Mouse (Mus musculus) stomach, postnatal 0 days (tissue): ENCODE results near the gene Hist1h3e. TPM values are rescaled to one million over a fixed set of nuclear protein-coding genes. Genes with fewer than 3 reads are reported as not detected.
"Not testable (repeated sequence)": the region's sequence is repeated elsewhere in the genome, so short reads cannot be mapped to it uniquely, and the experiment has no call there.

Source experiments
- ATAC-seq: fragments of 200-750 bp; cut with Nextera tagmentation; 2 replicates; pipeline ENCODE4 v1.8.0; 2017; ENCODE audit not compliant: low FRiP score, low TSS enrichment
- DNase-seq: peaks from one replicate; pipeline ENCODE4 v3.0.0-alpha.2; 2016; ENCODE audit warnings: low spot score
- H3K27ac ChIP-seq: fragments of 300-500 bp; sonication (generic); replicated peaks from 2 replicates; pipeline ENCODE4 v1.5.1; 2014; ENCODE audit warnings: mild to moderate bottlenecking, control low read depth
- H3K27me3 ChIP-seq: fragments of 300-500 bp; sonication (generic); 2 replicates; pipeline ENCODE4 v1.6.1; 2014; ENCODE audit warnings: low read length; ENCODE audit not compliant: control insufficient read depth, insufficient read depth
- H3K36me3 ChIP-seq: fragments of 300-500 bp; sonication (generic); 2 replicates; pipeline ENCODE4 v1.6.1; 2014; ENCODE audit warnings: low read length, mixed read lengths; ENCODE audit not compliant: control insufficient read depth, insufficient read depth
- H3K4me1 ChIP-seq: fragments of 300-500 bp; sonication (generic); replicated peaks from 2 replicates; pipeline ENCODE4 v1.6.1; 2014; ENCODE audit warnings: antibody characterized with exemption; ENCODE audit not compliant: control insufficient read depth, insufficient read depth
- H3K4me2 ChIP-seq: fragments of 300-500 bp; sonication (generic); replicated peaks from 2 replicates; pipeline ENCODE4 v1.6.1; 2014; ENCODE audit warnings: low read depth, mild to moderate bottlenecking, control low read depth, moderate library complexity
- H3K4me3 ChIP-seq: fragments of 300-500 bp; sonication (generic); 2 replicates; pipeline ENCODE4 v1.5.1; 2014; ENCODE audit warnings: low read depth, low read length, control low read depth
- H3K9ac ChIP-seq: fragments of 300-500 bp; sonication (generic); 2 replicates; pipeline ENCODE4 v1.6.1; 2014; ENCODE audit warnings: mild to moderate bottlenecking, low read length, control low read depth, mixed read lengths
- H3K9me3 ChIP-seq: fragments of 300-500 bp; sonication (generic); 2 replicates; pipeline ENCODE4 v1.6.1; 2016; ENCODE audit warnings: low read length; ENCODE audit not compliant: control insufficient read depth
- CTCF ChIP-seq: IDR thresholded peaks from 2 replicates; pipeline ENCODE4 v1.5.1; 2016; ENCODE audit warnings: antibody characterized with exemption, low read depth, mild to moderate bottlenecking, moderate library complexity
- EP300 ChIP-seq: optimal IDR thresholded peaks from 2 replicates; pipeline ENCODE3; 2016; ENCODE audit warnings: antibody characterized with exemption
- WGBS: fragments of 180-500 bp; shearing (Covaris S2); extraction: QIAGEN DNeasy Blood & Tissue Kit; methylation state at CpG from one replicate; pipeline ENCODE4 v1.1.7; 2014; 5-methylcytosine and 5-hydroxymethylcytosine counted together
- polyA plus RNA-seq: library from polyadenylated mRNA; unstranded; fragments of >200 nt; fragmentation: Nextera tagmentation; extraction: Ambion mirVana; gene quantifications from 2 replicates; pipeline ENCODE4 v1.2.1, GENCODE M21; 2015

The Hist1h3e gene
- polyA plus RNA-seq, 1 experiment from 2014 or later, result 3.3 TPM

- H3K9me3 ChIP-seq, result no peaks in the 10 kb centered on the region
- under 1% methylated on average over 15 of the region's 15 CpGs for WGBS
- no peak for ATAC-seq
- peak overlapping the region; percentile 57 for H3K9ac ChIP-seq
- H3K27ac ChIP-seq, result peak overlapping the region; percentile 74
- no peaks in the 10 kb centered on the region for H3K4me1 ChIP-seq
- no peaks in the 10 kb centered on the region for H3K27me3 ChIP-seq
- DNase-seq, result no peak
- H3K4me3 ChIP-seq, result peak overlapping the region; percentile 45
- TF ChIP-seq CTCF (no peak), EP300 (no peak)
- peak overlapping the region; percentile 73 for H3K4me2 ChIP-seq
- H3K36me3 ChIP-seq, result no peaks in the 10 kb centered on the region
Measured at GRCm38 (mm10) chr13:23534368-23535131, 27.6 kb downstream of the Hist1h3e start.

GRCm38 (mm10) chr13:23533560-23534367, 28.4 kb downstream of the Hist1h3e start, which contains the start of gene Hist1h2af:
Gene Hist1h2af, plus strand, starts transcription at chr13:23533906.
- WGBS, result under 1% methylated on average over 22 of the region's 53 CpGs
- 0 out of 2 replicates have a peak, but pooled peaks have one; percentile 36 for ATAC-seq
- DNase-seq, result peak; percentile 72
- not testable (repeated sequence) for H3K9me3 ChIP-seq, H3K4me1 ChIP-seq, H3K36me3 ChIP-seq, H3K27me3 ChIP-seq
- Histone ChIP-seq H3K4me3 (peak within 1 kb of the TSS; percentile 45), H3K9ac (peak within 1 kb of the TSS; percentile 57), H3K27ac (peak within 1 kb of the TSS; percentile 74), H3K4me2 (peak within 1 kb of the TSS; percentile 73)
- TF ChIP-seq CTCF, result peak; percentile 2; the same call in 1 of the 2 replicates

GRCm38 (mm10) chr13:23532262-23533075, 29.7 kb downstream of the Hist1h3e start:
- Histone ChIP-seq H3K4me1 (no peaks in the 10 kb centered on the region), H3K9me3 (no peaks in the 10 kb centered on the region), H3K27ac (peak overlapping the region; percentile 98), H3K4me3 (peak overlapping the region; percentile 60), H3K9ac (no peak overlapping the region), H3K27me3 (no peaks in the 10 kb centered on the region), H3K36me3 (no peaks in the 10 kb centered on the region), H3K4me2 (peak overlapping the region; percentile 73)
- DNase-seq, result no peak
- no peak for TF ChIP-seq EP300
- TF ChIP-seq CTCF, result no peak
- no peak for ATAC-seq
- WGBS, result 12% methylated on average over 9 of the region's 9 CpGs

GRCm38 (mm10) chr13:23530901-23531875, 31.0 kb downstream of the Hist1h3e start, which contains the start of gene Hist1h4h:
Gene Hist1h4h, plus strand, starts transcription at chr13:23531050.
- TF ChIP-seq CTCF, result no peak; the same call in 1 of the 2 replicates
- peak; percentile 54 for TF ChIP-seq EP300
- ATAC-seq, result peak; percentile 86
- peak; percentile 96 for DNase-seq
- H3K9ac ChIP-seq, result peak within 1 kb of the TSS; percentile 78
- under 1% methylated on average over 50 of the region's 70 CpGs for WGBS
- no peaks in the 10 kb centered on the region for H3K4me1 ChIP-seq
- peak within 1 kb of the TSS; percentile 60 for H3K4me3 ChIP-seq
- no peaks in the 10 kb centered on the region for H3K27me3 ChIP-seq
- H3K36me3 ChIP-seq, result no peaks in the 10 kb centered on the region
- H3K4me2 ChIP-seq, result peak within 1 kb of the TSS; percentile 73
- no peaks in the 10 kb centered on the region for H3K9me3 ChIP-seq
- peak within 1 kb of the TSS; percentile 98 for H3K27ac ChIP-seq
